Mouse (Mus musculus): Measurements from ENCODE around the gene Gm19935.

Gm19935 gene

GRCm38 (mm10) chr8:90830980-90831379 lies 13.8 kb upstream of the Gm19935 start:
- DNase-seq (ENCODE audit: low read depth, low spot score), result peak; percentile 54

GRCm38 (mm10) chr8:90829825-90830224 lies 12.6 kb upstream of the Gm19935 start:
- peak; percentile 35 for DNase-seq (ENCODE audit: low read depth, low spot score)

DNA sequence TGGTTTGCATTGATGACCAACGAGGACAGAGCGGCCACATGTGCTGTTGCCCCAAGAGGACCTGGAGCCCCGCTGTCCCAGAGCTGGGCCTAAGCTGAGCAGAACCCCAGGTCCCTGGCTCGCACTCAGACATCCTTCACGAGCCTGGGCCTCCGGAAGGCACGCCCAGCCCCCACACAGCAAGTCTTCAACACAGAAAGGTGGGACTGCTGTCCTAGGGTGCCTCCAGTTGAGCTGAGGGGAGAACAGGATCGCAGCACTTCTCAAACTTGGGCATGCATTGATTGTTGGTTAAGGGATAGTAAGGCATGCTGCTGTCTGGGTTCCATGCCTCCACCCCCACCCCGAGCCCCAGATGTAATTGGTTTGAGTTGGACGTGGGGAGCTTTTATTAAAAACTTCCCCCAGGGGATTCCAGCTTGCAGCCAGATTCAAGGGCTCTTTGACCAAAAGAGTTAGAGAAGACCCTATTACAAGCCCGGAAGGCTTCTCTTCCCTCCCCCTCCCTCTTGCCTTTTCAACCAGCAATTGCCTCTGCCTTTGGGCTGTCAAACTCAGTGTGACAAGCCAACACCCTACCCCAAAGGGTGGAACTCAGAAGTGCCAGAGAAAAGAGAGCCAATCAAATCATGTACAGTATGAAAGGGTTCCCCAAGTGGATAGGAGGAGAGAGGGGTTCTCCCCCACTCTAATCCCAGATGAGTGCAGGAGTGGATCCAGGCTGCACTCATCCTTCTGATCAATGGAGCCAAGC lies 12.0 kb upstream of the Gm19935 start:
- no peak for DNase-seq (ENCODE audit: low read depth, low spot score)

DNA sequence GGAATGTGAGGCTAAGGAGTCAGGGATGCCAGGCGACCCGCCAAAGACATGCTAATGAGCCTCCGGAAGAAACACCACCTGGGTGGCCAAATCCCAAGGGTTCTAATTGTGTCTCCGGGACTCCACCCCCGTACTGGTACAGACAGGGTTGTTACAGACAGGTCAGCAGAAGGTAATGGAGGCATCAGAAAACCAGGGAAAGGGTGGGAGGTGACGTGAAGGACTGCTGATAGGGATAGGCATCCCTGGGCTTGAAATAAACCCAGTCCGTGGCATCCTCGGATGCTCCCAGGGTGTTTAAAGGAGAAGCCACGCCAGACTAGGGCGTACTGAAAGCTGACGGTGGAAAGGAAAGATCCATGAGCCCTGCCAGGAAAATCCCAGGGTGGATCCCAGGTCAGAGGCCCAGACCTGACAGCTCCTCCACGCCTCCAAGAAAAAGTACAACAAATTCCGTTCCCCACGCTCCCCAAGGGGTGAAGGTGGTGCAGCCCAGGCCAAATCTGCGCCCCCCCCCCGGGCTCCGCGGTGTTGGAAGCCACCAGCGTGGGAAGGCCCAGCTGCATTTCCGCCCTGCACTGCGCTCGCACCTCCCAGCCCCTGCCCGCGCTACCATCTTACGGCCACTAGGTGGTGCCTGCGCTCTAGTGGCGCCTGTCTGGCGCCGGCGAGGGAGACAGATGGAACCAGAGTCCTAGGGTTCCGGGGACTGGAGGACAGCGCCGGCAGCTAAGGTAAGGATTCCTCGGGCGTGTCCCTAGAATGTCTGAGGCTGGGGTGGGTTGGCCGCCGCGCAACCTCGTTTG lies 11.2 kb upstream of the Gm19935 start, which contains the start of gene Chd9:
Gene Chd9 (plus strand): TSS at position 172 of the 806 bp plus-strand sequence.
- DNase-seq (ENCODE audit: low read depth, low spot score), result peak; percentile 94

DNA sequence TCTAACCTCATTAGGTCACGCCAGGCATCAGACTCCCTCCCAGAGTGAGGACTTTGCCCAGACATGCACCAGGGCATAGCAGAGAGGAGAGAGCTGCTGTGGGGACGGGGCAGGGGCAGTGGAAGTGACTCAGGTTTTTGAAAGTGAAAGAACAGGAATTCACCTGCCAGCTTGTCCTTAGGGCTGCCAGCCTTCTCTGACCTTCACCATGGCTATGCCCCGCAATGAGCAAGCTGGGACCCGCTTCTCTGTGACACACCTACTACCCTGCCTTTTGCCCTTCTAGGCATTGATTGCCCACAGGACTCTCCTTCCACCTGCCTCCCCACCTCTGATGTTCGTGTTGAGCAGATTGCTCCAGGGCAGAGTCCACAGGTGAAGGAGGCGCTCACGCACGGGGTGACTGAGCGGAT lies 8.3 kb upstream of the Gm19935 start:
- no peak for DNase-seq (ENCODE audit: low read depth, low spot score)

GRCm38 (mm10) chr8:90822443-90822842 lies 5.2 kb upstream of the Gm19935 start:
- DNase-seq (ENCODE audit: low read depth, low spot score), result peak; percentile 27

DNA sequence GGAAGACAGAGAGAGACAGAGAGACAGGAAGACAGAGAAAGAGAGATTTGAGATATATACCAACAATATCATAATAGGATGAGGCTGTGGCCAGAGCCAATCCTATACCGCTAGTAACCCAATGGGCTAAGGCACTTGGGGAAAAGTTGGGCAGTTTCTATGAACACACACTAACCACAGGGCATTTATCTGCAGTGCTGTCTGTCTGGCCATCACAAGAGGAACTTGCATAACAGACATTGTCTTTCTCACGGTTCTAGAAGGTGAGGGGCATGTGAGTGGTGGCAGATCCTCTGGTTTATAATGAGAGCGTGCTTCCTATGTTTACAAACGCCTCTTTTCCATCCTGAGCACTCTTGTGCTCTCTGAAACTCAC lies 3.1 kb upstream of the Gm19935 start:
- no peak for DNase-seq (ENCODE audit: low read depth, low spot score)

GRCm38 (mm10) chr8:90819561-90820320 lies 2.5 kb upstream of the Gm19935 start:
- DNase-seq (ENCODE audit: low read depth, low spot score), result no peak

- no peak for DNase-seq (ENCODE audit: low read depth, low spot score)
These were observed 921 bp downstream of the Gm19935 start for GRCm38 (mm10) chr8:90816061-90816882.

DNA sequence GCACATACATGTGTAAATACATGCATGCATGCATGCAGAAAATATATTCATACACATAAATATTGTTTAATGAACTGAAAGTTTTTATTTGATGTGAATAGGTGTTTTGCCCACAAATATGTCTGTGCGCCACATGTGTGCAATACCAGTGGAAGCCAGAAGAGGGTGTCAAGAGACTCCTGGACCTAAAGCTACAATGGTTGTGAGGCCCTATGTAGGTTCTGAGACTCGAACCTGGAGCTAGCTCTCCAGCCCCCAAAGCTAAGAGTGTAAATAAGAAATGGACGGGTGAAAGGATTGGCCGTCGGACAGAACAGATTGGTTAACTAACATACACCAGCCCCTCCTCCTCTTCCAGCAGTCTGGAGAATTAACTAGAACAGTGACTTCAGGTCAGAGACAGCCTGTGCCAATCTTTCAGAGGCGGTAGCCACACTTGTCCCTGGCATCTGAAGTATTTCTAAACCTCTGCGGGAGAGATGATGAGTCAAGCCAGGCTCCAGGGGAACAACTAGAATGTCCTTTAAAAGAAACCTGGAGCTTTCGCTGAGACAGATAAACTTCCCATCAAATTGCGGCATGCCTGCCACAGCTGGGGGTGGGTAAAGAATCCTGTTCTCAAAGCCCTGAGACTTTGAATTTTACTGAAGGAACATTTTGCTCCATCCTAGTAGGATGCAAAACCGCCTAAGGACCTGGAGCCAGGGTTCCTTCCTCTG lies 3.4 kb downstream of the Gm19935 start:
- DNase-seq (ENCODE audit: low read depth, low spot score), result peak; percentile 55

DNA sequence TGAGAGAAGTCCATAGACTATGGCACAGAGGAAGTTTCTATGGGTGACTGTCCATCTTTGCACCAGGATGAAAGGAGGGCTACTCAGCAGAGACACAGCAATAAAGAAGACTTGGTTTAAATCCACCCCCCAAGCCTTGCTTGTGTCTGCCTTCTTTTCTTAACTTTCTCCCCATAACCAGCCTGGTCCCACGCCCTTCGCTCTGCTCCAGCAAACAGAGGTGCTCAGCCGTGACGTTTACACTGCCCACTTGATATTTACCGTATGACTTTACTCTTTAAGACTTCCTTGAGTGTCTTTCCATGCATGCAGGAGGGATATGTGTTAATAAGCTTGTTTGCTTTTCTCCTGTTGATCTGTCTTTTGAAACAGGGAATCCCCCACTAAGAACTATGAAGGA lies 17.7 kb downstream of the Gm19935 start:
- no peak for DNase-seq (ENCODE audit: low read depth, low spot score)

DNA sequence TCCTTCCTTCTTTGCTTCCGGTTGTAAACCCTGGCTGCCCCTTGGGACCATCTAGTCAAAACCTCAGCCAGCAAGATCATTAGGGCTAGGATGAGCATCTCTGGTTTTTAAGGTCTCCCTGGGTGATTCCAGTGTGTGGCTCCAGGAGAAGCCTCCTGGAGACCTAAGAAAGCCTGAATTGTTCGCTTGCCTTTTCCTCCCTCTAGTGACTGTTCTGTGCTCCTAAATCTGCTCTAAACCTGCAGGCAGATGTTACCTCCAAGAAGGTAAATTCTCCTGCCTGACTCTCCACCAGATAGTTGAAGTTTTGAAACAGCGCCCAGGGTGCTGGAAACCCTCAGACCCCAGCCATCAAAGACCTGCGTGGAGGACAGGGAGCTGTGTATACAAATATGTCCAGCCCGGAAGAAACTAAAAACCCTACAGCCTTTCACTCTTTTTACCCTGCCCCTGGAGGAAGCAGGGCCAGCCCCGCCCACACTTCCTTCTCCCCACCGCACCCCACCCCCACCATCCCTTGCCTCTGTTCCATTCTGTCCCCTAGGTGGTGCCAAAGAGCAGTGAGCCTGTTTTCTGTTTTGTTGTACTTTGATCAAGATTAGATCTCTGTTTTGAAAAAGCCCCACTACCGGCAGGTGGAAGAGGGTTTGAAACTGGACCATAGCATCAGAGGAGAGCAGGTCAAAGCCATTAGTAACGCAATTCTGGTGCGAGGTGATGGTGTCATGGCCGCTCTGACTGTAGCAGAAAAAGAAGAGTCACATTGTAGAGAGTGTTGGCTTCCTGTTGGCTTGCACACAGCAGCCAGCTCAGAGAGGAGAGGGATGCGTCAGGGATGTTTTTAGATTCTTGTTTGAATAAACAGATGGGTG lies 22.0 kb downstream of the Gm19935 start:
- peak; percentile 89 for DNase-seq (ENCODE audit: low read depth, low spot score)

DNA sequence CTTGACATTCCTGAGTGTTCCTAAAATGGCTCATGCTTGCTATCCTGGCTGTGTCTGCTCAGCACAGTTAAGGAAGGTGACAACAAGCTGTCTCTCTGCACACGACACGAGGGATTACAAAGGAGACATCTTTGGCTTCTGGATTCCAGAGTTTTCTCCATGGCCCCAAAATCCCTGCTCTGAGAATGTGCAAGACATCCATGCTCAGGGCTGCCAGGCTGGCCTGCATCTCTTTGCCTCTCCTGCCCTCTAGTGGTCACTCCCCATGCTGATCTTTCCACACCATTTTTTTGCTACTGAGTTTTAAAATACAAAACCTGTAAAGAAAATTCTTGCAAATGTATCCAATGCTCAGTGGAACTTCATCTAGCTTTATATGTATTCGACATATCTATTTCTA lies 23.5 kb downstream of the Gm19935 start:
- DNase-seq (ENCODE audit: low read depth, low spot score), result peak; percentile 68

GRCm38 (mm10) chr8:90791616-90792015 lies 25.6 kb downstream of the Gm19935 start:
- no peak for DNase-seq (ENCODE audit: low read depth, low spot score)

GRCm38 (mm10) chr8:90769791-90770190 lies 47.4 kb downstream of the Gm19935 start:
- no peak for DNase-seq (ENCODE audit: low read depth, low spot score)
